Comparison of ENCODE assay signal across 27 mouse cellular contexts in genomic region chr17:7820176-7820575, GRCm38 (mm10). TPM values are rescaled to one million over a fixed set of nuclear protein-coding genes. Genes with fewer than 3 reads are reported as not detected.
"Had no signal": no experiment of that assay in that cellular context is flagged by ENCODE, and none has a peak within 500 bp of the region (broad histone marks: within the 10 kb centered on the region; RNA-seq: fewer than 3 reads in every experiment).

No protein-coding gene starts in this region.

- H3K4me2 ChIP-seq: heart, embryonic 12.5 days; hindbrain, embryonic 12.5 days; hindbrain, embryonic 14.5 days; intestine, embryonic 15.5 days; limb, embryonic 12.5 days; liver, embryonic 11.5 days; liver, embryonic 13.5 days; liver, embryonic 15.5 days had no signal

- H3K4me3 ChIP-seq: gastrocnemius, adult 2 months; heart, embryonic 12.5 days; hindbrain, embryonic 10.5 days; hindbrain, embryonic 12.5 days; intestine, embryonic 15.5 days; layer of hippocampus, adult 2 months; left cerebral cortex, adult 2 months; limb, embryonic 10.5 days; limb, embryonic 12.5 days; liver, embryonic 13.5 days; liver, embryonic 15.5 days had no signal

- H3K36me3 ChIP-seq: heart, embryonic 12.5 days; hindbrain, embryonic 10.5 days; hindbrain, embryonic 12.5 days; intestine, embryonic 15.5 days; limb, embryonic 10.5 days; limb, embryonic 12.5 days; liver, embryonic 13.5 days; liver, embryonic 15.5 days had no signal

- H3K27me3 ChIP-seq: intestine, embryonic 15.5 days had no signal

- H3K4me1 ChIP-seq: hindbrain, embryonic 10.5 days; hindbrain, embryonic 12.5 days; intestine, embryonic 15.5 days; limb, embryonic 12.5 days; liver, embryonic 13.5 days; liver, embryonic 15.5 days had no signal

- H3K9me3 ChIP-seq: heart, embryonic 12.5 days; hindbrain, embryonic 10.5 days; hindbrain, embryonic 12.5 days; intestine, embryonic 15.5 days; limb, embryonic 10.5 days; limb, embryonic 12.5 days; liver, embryonic 13.5 days; liver, embryonic 15.5 days had no signal

- DNase-seq: gastrocnemius, adult 2 months; gastrocnemius, postnatal 10 days; gastrocnemius, postnatal 25 days; heart, postnatal 10 days; heart, postnatal 4 days; kidney, adult 18-20 months; kidney, adult 8-10 months; kidney, postnatal 10 days; kidney, postnatal 25 days; kidney, postnatal 4 days; liver; liver, embryonic 13.5 days had no signal

- H3K27ac ChIP-seq: gastrocnemius, adult 2 months; hindbrain, embryonic 10.5 days; hindbrain, embryonic 12.5 days; hindbrain, embryonic 14.5 days; intestine, embryonic 15.5 days; layer of hippocampus, adult 2 months; left cerebral cortex, adult 2 months; limb, embryonic 10.5 days; limb, embryonic 12.5 days; liver, embryonic 13.5 days; liver, embryonic 15.5 days had no signal

- H3K9ac ChIP-seq: heart, embryonic 12.5 days; hindbrain, embryonic 12.5 days; hindbrain, embryonic 14.5 days; intestine, embryonic 15.5 days; limb, embryonic 12.5 days; liver, embryonic 13.5 days; liver, embryonic 15.5 days had no signal

- ATAC-seq: hindbrain, embryonic 16.5 days; inflammation-experienced regulatory T-cells, adult 6 months; intestine, embryonic 15.5 days; intestine, postnatal 0 days had no signal

RNA-seq across cellular contexts. Expression of gene Fndc1, which starts 6.9 kb away (rescaled TPM):
- total RNA-seq: granulocyte monocyte progenitor cell, adult 5-6 weeks had no signal
- polyA plus RNA-seq: inflammation-experienced regulatory T-cells, adult 6 months had no signal
